Mouse (Mus musculus): Measurements from ENCODE around the gene Wdr4. TPM values are rescaled to one million over a fixed set of nuclear protein-coding genes. Genes with fewer than 3 reads are reported as not detected.
A peak's percentile ranks its signal among the peaks of the same experiment; 100 is the strongest.

Gene Wdr4
- polyA plus RNA-seq, 1 experiment, result 20.1 TPM

GRCm38 (mm10) chr17:31456723-31457567, 62.8 kb downstream of the Wdr4 start:
- TF ChIP-seq CTCF (IDR thresholded peaks at IDR 0.05; ENCODE audit: insufficient read depth, low read length), result no peak
- no peak for TF ChIP-seq POLR2A (IDR thresholded peaks at IDR 0.05; ENCODE audit: borderline replicate concordance, extremely low read depth, low read depth, low read length)
- Histone ChIP-seq H3K4me3 (replicated peaks; ENCODE audit: extremely low read depth, low read depth, low read length) (no peak overlapping the region), H3K4me1 (ENCODE audit: control insufficient read depth, insufficient read depth, low read length) (peaks cover 4% of the 10 kb centered on the region; the same call in 1 of the 2 replicates)
- WGBS, result 60% methylated on average over 18 of the region's 18 CpGs
- peak; percentile 40 for DNase-seq

DNA sequence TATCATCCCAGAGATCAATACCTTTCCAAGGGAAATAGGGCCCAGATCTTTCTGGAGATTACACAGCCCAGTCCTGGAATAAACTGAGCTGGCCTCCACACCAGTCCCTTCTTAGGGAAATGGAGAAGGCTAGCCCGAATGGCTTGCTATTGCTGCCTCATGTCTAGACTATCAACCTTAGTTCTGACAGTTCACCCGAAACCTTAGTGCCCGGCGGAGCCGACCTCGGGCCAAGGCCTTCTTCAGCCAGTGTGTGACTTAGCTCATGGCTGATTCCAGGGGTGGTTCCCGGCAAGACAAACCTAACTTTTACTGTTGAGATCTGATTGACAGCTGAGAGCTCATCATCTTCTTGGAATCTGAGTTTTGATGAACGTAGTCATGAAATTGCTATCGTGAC, 65.7 kb downstream of the Wdr4 start:
- Histone ChIP-seq H3K4me1 (ENCODE audit: control insufficient read depth, insufficient read depth, low read length) (peaks cover 9% of the 10 kb centered on the region), H3K4me3 (replicated peaks; ENCODE audit: extremely low read depth, low read depth, low read length) (no peak overlapping the region)
- WGBS, result 67% methylated on average over 9 of the region's 9 CpGs
- no peak for TF ChIP-seq POLR2A (IDR thresholded peaks at IDR 0.05; ENCODE audit: borderline replicate concordance, extremely low read depth, low read depth, low read length)
- DNase-seq, result no peak

GRCm38 (mm10) chr17:31453476-31453875, 66.3 kb downstream of the Wdr4 start:
- Histone ChIP-seq H3K4me3 (replicated peaks; ENCODE audit: extremely low read depth, low read depth, low read length) (no peak overlapping the region), H3K4me1 (ENCODE audit: control insufficient read depth, insufficient read depth, low read length) (peaks cover 9% of the 10 kb centered on the region)
- TF ChIP-seq CTCF (IDR thresholded peaks at IDR 0.05; ENCODE audit: insufficient read depth, low read length) (no peak), POLR2A (IDR thresholded peaks at IDR 0.05; ENCODE audit: borderline replicate concordance, extremely low read depth, low read depth, low read length) (no peak)
- 33% methylated on average over 3 of the region's 3 CpGs for WGBS
- no peak for DNase-seq

DNA sequence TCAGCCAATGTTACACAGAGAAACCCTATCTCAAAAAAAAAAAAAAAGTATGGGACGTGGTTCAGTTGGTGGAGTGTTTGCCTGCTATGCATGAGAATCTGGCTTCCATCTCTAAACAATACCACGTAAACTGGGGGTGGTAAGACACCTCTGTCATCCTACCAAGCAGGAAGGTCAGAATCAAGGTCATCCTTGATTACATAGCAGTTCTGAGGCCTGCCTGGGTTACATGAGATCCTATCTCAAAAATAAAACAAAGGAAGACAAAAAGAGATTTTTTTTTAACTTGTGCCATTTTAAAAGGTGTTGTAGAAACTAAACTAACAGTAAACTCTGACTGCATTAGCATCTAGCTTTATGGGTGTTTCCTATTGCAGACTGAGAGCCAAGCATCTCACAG, 67.0 kb downstream of the Wdr4 start:
- TF ChIP-seq POLR2A (IDR thresholded peaks at IDR 0.05; ENCODE audit: borderline replicate concordance, extremely low read depth, low read depth, low read length), result no peak
- TF ChIP-seq CTCF (IDR thresholded peaks at IDR 0.05; ENCODE audit: insufficient read depth, low read length), result no peak
- Histone ChIP-seq H3K4me3 (replicated peaks; ENCODE audit: extremely low read depth, low read depth, low read length) (no peak overlapping the region), H3K4me1 (ENCODE audit: control insufficient read depth, insufficient read depth, low read length) (peaks cover 9% of the 10 kb centered on the region)
- 28% methylated on average over 2 of the region's 2 CpGs for WGBS
- no peak for DNase-seq

- no peak for TF ChIP-seq CTCF (IDR thresholded peaks at IDR 0.05; ENCODE audit: insufficient read depth, low read length)
- TF ChIP-seq POLR2A (IDR thresholded peaks at IDR 0.05; ENCODE audit: borderline replicate concordance, extremely low read depth, low read depth, low read length), result no peak
- Histone ChIP-seq H3K4me1 (ENCODE audit: control insufficient read depth, insufficient read depth, low read length) (peaks cover 9% of the 10 kb centered on the region), H3K4me3 (replicated peaks; ENCODE audit: extremely low read depth, low read depth, low read length) (no peak overlapping the region)
- 39% methylated on average over 8 of the region's 8 CpGs for WGBS
- no peak for DNase-seq
These were observed 68.5 kb downstream of the Wdr4 start for GRCm38 (mm10) chr17:31451179-31451708.

GRCm38 (mm10) chr17:31450206-31450605, 69.6 kb downstream of the Wdr4 start:
- no peak for TF ChIP-seq CTCF (IDR thresholded peaks at IDR 0.05; ENCODE audit: insufficient read depth, low read length)
- no peak for TF ChIP-seq POLR2A (IDR thresholded peaks at IDR 0.05; ENCODE audit: borderline replicate concordance, extremely low read depth, low read depth, low read length)
- Histone ChIP-seq H3K4me1 (ENCODE audit: control insufficient read depth, insufficient read depth, low read length) (peaks cover 13% of the 10 kb centered on the region), H3K4me3 (replicated peaks; ENCODE audit: extremely low read depth, low read depth, low read length) (no peak overlapping the region)
- WGBS, result 73% methylated on average over 3 of the region's 3 CpGs
- DNase-seq, result no peak

DNA sequence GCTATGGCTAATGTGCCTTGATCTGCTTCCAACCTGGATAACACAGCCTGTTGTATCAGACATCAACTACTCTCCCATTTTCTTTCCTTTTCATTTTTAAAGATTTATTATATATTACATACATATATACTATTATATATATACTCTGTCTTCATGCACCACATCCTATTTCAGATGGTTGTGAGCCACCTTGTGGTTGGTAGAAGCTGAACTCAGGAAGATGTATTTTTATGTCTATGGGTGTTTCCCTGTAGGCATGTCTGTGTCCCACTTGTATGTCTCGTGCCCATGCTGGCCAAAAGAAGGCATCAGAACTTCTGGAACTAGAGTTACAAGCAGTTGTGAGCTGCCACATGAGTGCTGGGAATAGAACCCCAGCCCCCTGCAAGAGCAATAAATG, 71.3 kb downstream of the Wdr4 start:
- 56% methylated on average over 1 of the region's 1 CpGs for WGBS
- Histone ChIP-seq H3K4me1 (ENCODE audit: control insufficient read depth, insufficient read depth, low read length) (peaks cover 21% of the 10 kb centered on the region), H3K4me3 (replicated peaks; ENCODE audit: extremely low read depth, low read depth, low read length) (no peak overlapping the region)

GRCm38 (mm10) chr17:31447766-31448165, 72.0 kb downstream of the Wdr4 start:
- 54% methylated on average over 5 of the region's 5 CpGs for WGBS
- Histone ChIP-seq H3K4me1 (ENCODE audit: control insufficient read depth, insufficient read depth, low read length) (peaks cover 23% of the 10 kb centered on the region), H3K4me3 (replicated peaks; ENCODE audit: extremely low read depth, low read depth, low read length) (no peak overlapping the region)
- no peak for DNase-seq
- TF ChIP-seq POLR2A (IDR thresholded peaks at IDR 0.05; ENCODE audit: borderline replicate concordance, extremely low read depth, low read depth, low read length) (no peak), CTCF (IDR thresholded peaks at IDR 0.05; ENCODE audit: insufficient read depth, low read length) (no peak)

More for the DNA sequence above, 71.3 kb downstream of the Wdr4 start:
- no peak for DNase-seq
- TF ChIP-seq POLR2A (IDR thresholded peaks at IDR 0.05; ENCODE audit: borderline replicate concordance, extremely low read depth, low read depth, low read length), result no peak
- TF ChIP-seq CTCF (IDR thresholded peaks at IDR 0.05; ENCODE audit: insufficient read depth, low read length), result no peak

- TF ChIP-seq CTCF (IDR thresholded peaks at IDR 0.05; ENCODE audit: insufficient read depth, low read length), result no peak
- no peak for TF ChIP-seq POLR2A (IDR thresholded peaks at IDR 0.05; ENCODE audit: borderline replicate concordance, extremely low read depth, low read depth, low read length)
- peak; percentile 31 for DNase-seq
- Histone ChIP-seq H3K4me1 (ENCODE audit: control insufficient read depth, insufficient read depth, low read length) (peaks cover 18% of the 10 kb centered on the region), H3K4me3 (replicated peaks; ENCODE audit: extremely low read depth, low read depth, low read length) (no peak overlapping the region)
- WGBS, result 29% methylated on average over 7 of the region's 7 CpGs
These were observed 74.6 kb downstream of the Wdr4 start for GRCm38 (mm10) chr17:31445061-31445731.

Other genes with a start within 250 kb of the Wdr4 start
- gene Rsph1, start 242.6 kb downstream of the Wdr4 start, polyA plus RNA-seq (2012; rRNA removed), result 6.9 and 11.7 TPM in 2 replicates
- 51.1 and 54.3 TPM in 2 replicates for gene Slc37a1, start 233.2 kb downstream of the Wdr4 start, polyA plus RNA-seq (2012; rRNA removed)
- 83.6 and 99.1 TPM in 2 replicates for gene Pde9a, start 133.8 kb downstream of the Wdr4 start, polyA plus RNA-seq (2012; rRNA removed)
- 79.5 and 101 TPM in 2 replicates for gene Ndufv3, start 135 bp upstream of the Wdr4 start, polyA plus RNA-seq (2012; rRNA removed)
- gene Pknox1, start 44.8 kb upstream of the Wdr4 start, polyA plus RNA-seq (2012; rRNA removed), result 22.9 and 26.8 TPM in 2 replicates
- gene Cbs, start 117.3 kb upstream of the Wdr4 start, polyA plus RNA-seq (2012; rRNA removed), result 5.5 and 6.3 TPM in 2 replicates
- 35.1 and 49.0 TPM in 2 replicates for gene U2af1, start 138.9 kb upstream of the Wdr4 start, polyA plus RNA-seq (2012; rRNA removed)
- 2.5 and 2.9 TPM in 2 replicates for gene Cryaa, start 157.8 kb upstream of the Wdr4 start, polyA plus RNA-seq (2012; rRNA removed)

Data from lung, adult 2 months (tissue).